ENCODE assay signal across 8 mouse cellular contexts in the genomic region with DNA sequence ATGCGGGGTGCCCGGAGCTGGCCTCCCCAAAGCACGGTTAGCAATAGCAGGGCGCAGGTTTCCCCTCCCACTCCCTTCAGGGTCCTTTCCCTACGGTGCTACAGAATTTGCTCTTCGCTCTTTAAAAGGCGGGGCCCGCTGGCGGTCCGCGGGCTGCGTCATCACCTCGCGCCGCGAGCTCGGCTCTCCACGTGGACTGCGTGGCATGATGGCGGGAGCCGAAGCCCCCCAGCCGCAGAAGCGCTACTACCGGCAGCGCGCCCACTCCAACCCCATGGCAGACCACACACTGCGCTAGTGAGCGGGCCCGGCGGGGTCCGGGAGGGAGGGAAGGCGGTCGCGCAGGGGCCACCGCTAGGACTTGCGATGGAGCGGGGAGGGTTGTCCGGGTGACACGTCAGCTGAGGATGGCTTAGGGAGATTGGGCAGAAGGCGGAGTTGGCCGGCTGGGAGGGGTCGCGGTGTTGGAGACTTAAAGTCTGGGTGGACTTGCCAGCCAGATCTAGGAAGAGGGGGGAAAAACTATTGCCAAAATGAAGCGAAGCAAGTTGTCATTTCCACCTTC. TPM values are rescaled to one million over a fixed set of nuclear protein-coding genes. Genes with fewer than 3 reads are reported as not detected.
DNase-seq lines count a peak whose midpoint lies in the region; ATAC-seq and TF ChIP-seq lines count a peak whose summit lies in the region.

No protein-coding gene starts in this region.

- intact Hi-C loops in heart, adult 2 months (cut with DNase I), result no loop called here

- H3K4me1 ChIP-seq in embryonic facial prominence, embryonic 13.5 days, result peaks cover 15% of the 10 kb centered on the region
- no peaks in the 10 kb centered on the region for H3K4me1 ChIP-seq in heart, adult 2 months (ENCODE audit: control insufficient read depth, insufficient read depth, low read length)
- H3K4me1 ChIP-seq in kidney, adult 2 months (ENCODE audit: control insufficient read depth, insufficient read depth, low read length), result peaks cover 10% of the 10 kb centered on the region; the same call in 1 of the 2 replicates
- H3K4me1 ChIP-seq in limb, embryonic 12.5 days (replicated peaks), result peaks cover 12% of the 10 kb centered on the region
- peaks cover 3% of the 10 kb centered on the region; the same call in 1 of the 2 replicates for H3K4me1 ChIP-seq in midbrain, embryonic 14.5 days (ENCODE audit: control insufficient read depth, insufficient read depth, low read length)

- H3K9ac ChIP-seq in embryonic facial prominence, embryonic 13.5 days, result peak overlapping the region; percentile 81
- peak overlapping the region; percentile 60 for H3K9ac ChIP-seq in heart, adult 2 months (ENCODE audit: low read depth, low read length)
- peak overlapping the region; percentile 72 for H3K9ac ChIP-seq in limb, embryonic 12.5 days (replicated peaks)
- H3K9ac ChIP-seq in midbrain, embryonic 14.5 days (replicated peaks; ENCODE audit: low read length), result peak overlapping the region; percentile 64

- no peak for TF ChIP-seq POLR2A in heart, adult 2 months (IDR thresholded peaks at IDR 0.05; ENCODE audit: insufficient read depth, low read depth, low read length)
- no peak for TF ChIP-seq POLR2A in kidney, adult 2 months (IDR thresholded peaks at IDR 0.05; ENCODE audit: low read depth, low read length)

- TF ChIP-seq CTCF in heart, adult 2 months (IDR thresholded peaks at IDR 0.05), result peak; percentile 34
- TF ChIP-seq CTCF in kidney, adult 2 months (conservative IDR thresholded peaks at IDR 0.05; ENCODE audit: insufficient read depth, insufficient read length, low read depth, low read length), result no peak

- under 1% methylated on average over 44 of the region's 44 CpGs for WGBS in embryonic facial prominence, embryonic 13.5 days
- under 1% methylated on average over 44 of the region's 44 CpGs for WGBS in heart, adult 2 months
- WGBS in kidney, adult 2 months, result under 1% methylated on average over 44 of the region's 44 CpGs
- under 1% methylated on average over 44 of the region's 44 CpGs for WGBS in limb, embryonic 12.5 days
- under 1% methylated on average over 44 of the region's 44 CpGs for WGBS in midbrain, embryonic 14.5 days

- H3K9me3 ChIP-seq in embryonic facial prominence, embryonic 13.5 days, result no peaks in the 10 kb centered on the region
- no peaks in the 10 kb centered on the region for H3K9me3 ChIP-seq in limb, embryonic 12.5 days
- no peaks in the 10 kb centered on the region for H3K9me3 ChIP-seq in midbrain, embryonic 14.5 days (ENCODE audit: control insufficient read depth, low read length)

- DNase-seq in 3134 (ENCODE audit: extremely low read depth, insufficient read length, low spot score), result peak; percentile 95
- peak; percentile 89 for DNase-seq in adrenal gland, postnatal 25 days
- DNase-seq in heart, adult 2 months, result peak; percentile 90 to 92
- peak; percentile 92 for DNase-seq in kidney, adult 2 months
- peak; percentile 97 for DNase-seq in midbrain, embryonic 14.5 days
- peak; percentile 77 for DNase-seq in spleen, adult 12 weeks (ENCODE audit: low spot score)

- peak; percentile 81 for ATAC-seq in embryonic facial prominence, embryonic 13.5 days (ENCODE audit: insufficient number of reproducible peaks, insufficient read depth, low FRiP score, low TSS enrichment, low read depth)
- peak; percentile 82 for ATAC-seq in limb, embryonic 12.5 days (ENCODE audit: insufficient number of reproducible peaks, insufficient read depth, low FRiP score, low TSS enrichment, low read depth)
- peak; percentile 86 for ATAC-seq in midbrain, embryonic 14.5 days (ENCODE audit: low FRiP score, low TSS enrichment)

- TF ChIP-seq EP300 in heart, adult 2 months (IDR thresholded peaks at IDR 0.05; ENCODE audit: insufficient read depth, low read depth, low read length), result no peak

- H3K4me2 ChIP-seq in embryonic facial prominence, embryonic 13.5 days, result peak overlapping the region; percentile 96
- peak overlapping the region; percentile 97 for H3K4me2 ChIP-seq in limb, embryonic 12.5 days
- peak overlapping the region; percentile 77 for H3K4me2 ChIP-seq in midbrain, embryonic 14.5 days (ENCODE audit: low read length)

- H3K4me3 ChIP-seq in embryonic facial prominence, embryonic 13.5 days, result peak overlapping the region; percentile 81
- peak overlapping the region; percentile 83 for H3K4me3 ChIP-seq in heart, adult 2 months
- H3K4me3 ChIP-seq in kidney, adult 2 months (ENCODE audit: insufficient read depth, low read depth, low read length), result peak overlapping the region; percentile 92
- H3K4me3 ChIP-seq in limb, embryonic 12.5 days (replicated peaks), result peak overlapping the region; percentile 82
- peak overlapping the region; percentile 65 for H3K4me3 ChIP-seq in midbrain, embryonic 14.5 days (replicated peaks; ENCODE audit: low read depth, low read length)

- no peaks in the 10 kb centered on the region for H3K79me2 ChIP-seq in heart, adult 2 months (replicated peaks; ENCODE audit: control insufficient read depth, insufficient read depth, low read length)

- peaks cover 31% of the 10 kb centered on the region for H3K36me3 ChIP-seq in embryonic facial prominence, embryonic 13.5 days
- no peaks in the 10 kb centered on the region for H3K36me3 ChIP-seq in heart, adult 2 months (ENCODE audit: control insufficient read depth, insufficient read depth, low read length)
- H3K36me3 ChIP-seq in kidney, adult 2 months (ENCODE audit: control insufficient read depth, insufficient read depth, low read length), result no peaks in the 10 kb centered on the region
- peaks cover 30% of the 10 kb centered on the region for H3K36me3 ChIP-seq in limb, embryonic 12.5 days
- no peaks in the 10 kb centered on the region for H3K36me3 ChIP-seq in midbrain, embryonic 14.5 days (ENCODE audit: control insufficient read depth, insufficient read depth, low read length)

- peaks cover 9% of the 10 kb centered on the region for H3K27me3 ChIP-seq in embryonic facial prominence, embryonic 13.5 days
- 0 out of 2 replicates have a peak, but pooled peaks cover 2% of the 10 kb centered on the region for H3K27me3 ChIP-seq in heart, adult 2 months (ENCODE audit: control insufficient read depth, insufficient read depth, low read length)
- H3K27me3 ChIP-seq in kidney, adult 2 months (replicated peaks; ENCODE audit: control insufficient read depth, insufficient read depth, low read length), result no peaks in the 10 kb centered on the region
- H3K27me3 ChIP-seq in limb, embryonic 12.5 days, result peaks cover 19% of the 10 kb centered on the region
- no peaks in the 10 kb centered on the region; the same call in 1 of the 2 replicates for H3K27me3 ChIP-seq in midbrain, embryonic 14.5 days (ENCODE audit: control insufficient read depth, insufficient read depth, low read length)

- H3K27ac ChIP-seq in embryonic facial prominence, embryonic 13.5 days, result peak overlapping the region; percentile 84
- peak overlapping the region; percentile 51 for H3K27ac ChIP-seq in heart, adult 2 months
- peak overlapping the region; percentile 79 for H3K27ac ChIP-seq in kidney, adult 2 months (ENCODE audit: insufficient read depth, low read depth, low read length)
- peak overlapping the region; percentile 64 for H3K27ac ChIP-seq in limb, embryonic 12.5 days
- H3K27ac ChIP-seq in midbrain, embryonic 14.5 days (replicated peaks; ENCODE audit: low read depth, low read length), result 0 out of 2 replicates have a peak overlapping the region, but pooled peaks have one; percentile 26

RNA-seq across cellular contexts. Expression of a gene that starts 0.5 kb away (rescaled TPM):
- total RNA-seq in adrenal gland, postnatal 25 days (2021), result 0.49 TPM in 1 of 2 replicates, not detected in the other
- 0.62 and 0.81 TPM in 2 replicates for polyA plus RNA-seq in embryonic facial prominence, embryonic 13.5 days (2015; fragmentation: Nextera tagmentation; extraction: Ambion mirVana)
- not detected for total RNA-seq in heart, adult 2 months (2021)
- 0.06 TPM in 2 replicates for polyA plus RNA-seq in heart, adult 2 months (2012; rRNA removed)
- polyA plus RNA-seq in kidney, adult 2 months (2012; rRNA removed), result 2.4 and 3.1 TPM in 2 replicates
- polyA plus RNA-seq in limb, embryonic 12.5 days (2016; fragmentation: Nextera tagmentation; extraction: Ambion mirVana), result 0.50 TPM in 2 replicates
- polyA plus RNA-seq in midbrain, embryonic 14.5 days (2014; fragmentation: Nextera tagmentation; extraction: Ambion mirVana), result 0.08 and 0.22 TPM in 2 replicates

RNA-seq across cellular contexts. Expression of a gene that starts 0.6 kb away (rescaled TPM):
- total RNA-seq in adrenal gland, postnatal 25 days (2021), result 17.6 and 23.0 TPM in 2 replicates
- 55.2 and 61.2 TPM in 2 replicates for polyA plus RNA-seq in embryonic facial prominence, embryonic 13.5 days (2015; fragmentation: Nextera tagmentation; extraction: Ambion mirVana)
- total RNA-seq in heart, adult 2 months (2021), result 1 to 10 TPM; 6.3 to 7.0 TPM
- polyA plus RNA-seq in heart, adult 2 months (2012; rRNA removed), result 12.3 and 16.0 TPM in 2 replicates
- 24.5 and 27.5 TPM in 2 replicates for polyA plus RNA-seq in kidney, adult 2 months (2012; rRNA removed)
- 52.5 and 53.7 TPM in 2 replicates for polyA plus RNA-seq in limb, embryonic 12.5 days (2016; fragmentation: Nextera tagmentation; extraction: Ambion mirVana)
- polyA plus RNA-seq in midbrain, embryonic 14.5 days (2014; fragmentation: Nextera tagmentation; extraction: Ambion mirVana), result 17.4 and 20.8 TPM in 2 replicates

RNA-seq across cellular contexts. Expression of a gene that starts 6.2 kb away (rescaled TPM):
- 0.33 TPM in 1 of 2 replicates, not detected in the other for total RNA-seq in adrenal gland, postnatal 25 days (2021)
- 0.08 and 0.11 TPM in 2 replicates for polyA plus RNA-seq in embryonic facial prominence, embryonic 13.5 days (2015; fragmentation: Nextera tagmentation; extraction: Ambion mirVana)
- total RNA-seq in heart, adult 2 months (2021), result under 1 TPM in 1 of 2 experiments, not detected in 1; 0.10 TPM
- 0.12 and 0.35 TPM in 2 replicates for polyA plus RNA-seq in heart, adult 2 months (2012; rRNA removed)
- polyA plus RNA-seq in kidney, adult 2 months (2012; rRNA removed), result 13.5 and 14.3 TPM in 2 replicates
- 0.16 TPM in 1 of 2 replicates, not detected in the other for polyA plus RNA-seq in limb, embryonic 12.5 days (2016; fragmentation: Nextera tagmentation; extraction: Ambion mirVana)
- not detected in 2 replicates for polyA plus RNA-seq in midbrain, embryonic 14.5 days (2014; fragmentation: Nextera tagmentation; extraction: Ambion mirVana)

RNA-seq across cellular contexts. Expression of a gene that starts 11.2 kb away (rescaled TPM):
- total RNA-seq in adrenal gland, postnatal 25 days (2021), result 50.6 and 66.8 TPM in 2 replicates
- 78.2 and 84.5 TPM in 2 replicates for polyA plus RNA-seq in embryonic facial prominence, embryonic 13.5 days (2015; fragmentation: Nextera tagmentation; extraction: Ambion mirVana)
- 10 to 100 TPM; 50.8 to 58.7 TPM for total RNA-seq in heart, adult 2 months (2021)
- polyA plus RNA-seq in heart, adult 2 months (2012; rRNA removed), result 40.0 and 42.4 TPM in 2 replicates
- 54.0 and 58.1 TPM in 2 replicates for polyA plus RNA-seq in kidney, adult 2 months (2012; rRNA removed)
- 85.2 and 99.1 TPM in 2 replicates for polyA plus RNA-seq in limb, embryonic 12.5 days (2016; fragmentation: Nextera tagmentation; extraction: Ambion mirVana)
- polyA plus RNA-seq in midbrain, embryonic 14.5 days (2014; fragmentation: Nextera tagmentation; extraction: Ambion mirVana), result 56.0 and 64.9 TPM in 2 replicates

RNA-seq across cellular contexts. Expression of a gene that starts 18.1 kb away (rescaled TPM):
- 8.6 and 10.9 TPM in 2 replicates for total RNA-seq in adrenal gland, postnatal 25 days (2021)
- 1.5 and 1.6 TPM in 2 replicates for polyA plus RNA-seq in embryonic facial prominence, embryonic 13.5 days (2015; fragmentation: Nextera tagmentation; extraction: Ambion mirVana)
- total RNA-seq in heart, adult 2 months (2021), result 1 to 10 TPM; 2.8 to 3.1 TPM
- polyA plus RNA-seq in heart, adult 2 months (2012; rRNA removed), result 2.5 and 2.7 TPM in 2 replicates
- polyA plus RNA-seq in kidney, adult 2 months (2012; rRNA removed), result 13.1 and 15.3 TPM in 2 replicates
- 1.5 and 1.9 TPM in 2 replicates for polyA plus RNA-seq in limb, embryonic 12.5 days (2016; fragmentation: Nextera tagmentation; extraction: Ambion mirVana)
- 11.8 and 17.4 TPM in 2 replicates for polyA plus RNA-seq in midbrain, embryonic 14.5 days (2014; fragmentation: Nextera tagmentation; extraction: Ambion mirVana)

Comparison
In these comparisons a context has a peak if more than half of its experiments do, and no peak if none do; other contexts are left out.
1. Peak in every context shown above with its lines: DNase-seq, ATAC-seq, H3K4me3 ChIP-seq and H3K27ac ChIP-seq.
2. H3K27ac ChIP-seq: peak in every context shown above with its lines; median percentile 84 in embryonic facial prominence, embryonic 13.5 days; 79 in kidney, adult 2 months; 64 in limb, embryonic 12.5 days; 51 in heart, adult 2 months; 26 in midbrain, embryonic 14.5 days.
3. RNA of a gene that starts 6.2 kb away (polyA plus RNA-seq): 13.5 to 14.3 TPM in kidney, adult 2 months; 0.16 TPM in limb, embryonic 12.5 days, 0.12 to 0.35 TPM in heart, adult 2 months, 0.08 to 0.11 TPM in embryonic facial prominence, embryonic 13.5 days and not detected in midbrain, embryonic 14.5 days; every median in the first group is over 10 times any median in the second.